Mouse (Mus musculus): Measurements from ENCODE around the gene Tbx21.

DNA sequence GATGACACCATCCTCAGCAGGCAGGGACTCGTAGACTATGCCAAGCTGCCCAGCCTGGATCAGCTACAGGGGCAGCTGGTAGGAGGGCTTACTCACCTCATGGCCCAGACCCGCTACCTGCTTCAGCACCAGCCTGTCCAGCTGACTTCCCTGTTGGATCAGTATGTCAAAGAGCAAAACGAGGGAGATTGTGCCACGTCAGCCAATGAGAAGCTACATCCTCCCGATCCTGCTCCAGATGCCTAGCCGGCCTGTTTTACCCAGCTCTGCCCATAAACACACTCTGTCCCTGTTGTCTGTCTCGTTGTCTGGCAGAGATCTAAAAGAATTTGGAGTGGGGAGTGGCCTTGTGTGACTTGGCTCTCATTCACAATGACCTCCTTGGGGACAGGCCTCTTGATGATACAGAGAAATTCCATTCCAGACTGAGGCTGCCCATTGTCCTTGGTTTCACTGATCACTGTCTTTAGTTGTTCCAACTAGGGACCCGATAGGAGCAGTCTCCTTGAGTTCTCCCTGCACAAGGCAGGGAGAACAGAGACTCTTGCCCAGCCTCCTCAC, 67.0 kb downstream of the Tbx21 start:
- TF ChIP-seq POLR2A (IDR thresholded peaks at IDR 0.05; ENCODE audit: insufficient read depth, low read length) (no peak), EP300 (IDR thresholded peaks at IDR 0.05; ENCODE audit: insufficient read depth, low read depth, low read length) (no peak)
